Mouse (Mus musculus) stomach, postnatal 0 days (tissue): ENCODE data around the gene Tubd1. TPM values are rescaled to one million over a fixed set of nuclear protein-coding genes. Genes with fewer than 3 reads are reported as not detected.

ENCODE experiments used
- ATAC-seq: fragments of 200-750 bp; cut with Nextera tagmentation; 2 replicates; pipeline ENCODE4 v1.8.0; 2017; ENCODE audit not compliant: low FRiP score, low TSS enrichment
- DNase-seq: peaks from one replicate; pipeline ENCODE4 v3.0.0-alpha.2; 2016; ENCODE audit warnings: low spot score
- H3K27ac ChIP-seq: fragments of 300-500 bp; sonication (generic); replicated peaks from 2 replicates; pipeline ENCODE4 v1.5.1; 2014; ENCODE audit warnings: mild to moderate bottlenecking, control low read depth
- H3K27me3 ChIP-seq: fragments of 300-500 bp; sonication (generic); 2 replicates; pipeline ENCODE4 v1.6.1; 2014; ENCODE audit warnings: low read length; ENCODE audit not compliant: control insufficient read depth, insufficient read depth
- H3K36me3 ChIP-seq: fragments of 300-500 bp; sonication (generic); 2 replicates; pipeline ENCODE4 v1.6.1; 2014; ENCODE audit warnings: low read length, mixed read lengths; ENCODE audit not compliant: control insufficient read depth, insufficient read depth
- H3K4me1 ChIP-seq: fragments of 300-500 bp; sonication (generic); replicated peaks from 2 replicates; pipeline ENCODE4 v1.6.1; 2014; ENCODE audit warnings: antibody characterized with exemption; ENCODE audit not compliant: control insufficient read depth, insufficient read depth
- H3K4me2 ChIP-seq: fragments of 300-500 bp; sonication (generic); replicated peaks from 2 replicates; pipeline ENCODE4 v1.6.1; 2014; ENCODE audit warnings: low read depth, mild to moderate bottlenecking, control low read depth, moderate library complexity
- H3K4me3 ChIP-seq: fragments of 300-500 bp; sonication (generic); 2 replicates; pipeline ENCODE4 v1.5.1; 2014; ENCODE audit warnings: low read depth, low read length, control low read depth
- H3K9ac ChIP-seq: fragments of 300-500 bp; sonication (generic); 2 replicates; pipeline ENCODE4 v1.6.1; 2014; ENCODE audit warnings: mild to moderate bottlenecking, low read length, control low read depth, mixed read lengths
- H3K9me3 ChIP-seq: fragments of 300-500 bp; sonication (generic); 2 replicates; pipeline ENCODE4 v1.6.1; 2016; ENCODE audit warnings: low read length; ENCODE audit not compliant: control insufficient read depth
- CTCF ChIP-seq: IDR thresholded peaks from 2 replicates; pipeline ENCODE4 v1.5.1; 2016; ENCODE audit warnings: antibody characterized with exemption, low read depth, mild to moderate bottlenecking, moderate library complexity
- EP300 ChIP-seq: optimal IDR thresholded peaks from 2 replicates; pipeline ENCODE3; 2016; ENCODE audit warnings: antibody characterized with exemption
- WGBS: fragments of 180-500 bp; shearing (Covaris S2); extraction: QIAGEN DNeasy Blood & Tissue Kit; methylation state at CpG from one replicate; pipeline ENCODE4 v1.1.7; 2014; 5-methylcytosine and 5-hydroxymethylcytosine counted together
- polyA plus RNA-seq: library from polyadenylated mRNA; unstranded; fragments of >200 nt; fragmentation: Nextera tagmentation; extraction: Ambion mirVana; gene quantifications from 2 replicates; pipeline ENCODE4 v1.2.1, GENCODE M21; 2015

Tubd1 gene
- polyA plus RNA-seq, 1 experiment from 2014 or later = 7.8 TPM

- no peak overlapping the region for H3K4me3 ChIP-seq
- H3K27ac ChIP-seq = no peak overlapping the region
- peaks cover 7% of the 10 kb centered on the region; the same call in 1 of the 2 replicates for H3K36me3 ChIP-seq
- H3K9me3 ChIP-seq = no peaks in the 10 kb centered on the region
- TF ChIP-seq CTCF = no peak
- TF ChIP-seq EP300 = no peak
- 83% methylated on average over 5 of the region's 5 CpGs for WGBS
- no peaks in the 10 kb centered on the region for H3K4me1 ChIP-seq
- H3K27me3 ChIP-seq = no peaks in the 10 kb centered on the region
- no peak for DNase-seq
- no peak overlapping the region for H3K4me2 ChIP-seq
- H3K9ac ChIP-seq = no peak overlapping the region
- no peak for ATAC-seq
These were observed 10.4 kb upstream of the Tubd1 start for GRCm38 (mm10) chr11:86534201-86534910.

GRCm38 (mm10) chr11:86538786-86539185 is 6.0 kb upstream of the Tubd1 start:
- H3K4me3 ChIP-seq = no peak overlapping the region
- H3K27ac ChIP-seq = no peak overlapping the region
- no peak for ATAC-seq
- DNase-seq = no peak
- H3K4me1 ChIP-seq = no peaks in the 10 kb centered on the region
- no peak overlapping the region for H3K9ac ChIP-seq
- no peaks in the 10 kb centered on the region for H3K36me3 ChIP-seq
- H3K9me3 ChIP-seq = no peaks in the 10 kb centered on the region
- no peak overlapping the region for H3K4me2 ChIP-seq
- no peaks in the 10 kb centered on the region for H3K27me3 ChIP-seq
- no peak for TF ChIP-seq CTCF
- TF ChIP-seq EP300 = no peak
- 90% methylated on average over 4 of the region's 4 CpGs for WGBS

- Histone ChIP-seq H3K4me3 (no peak overlapping the region), H3K9me3 (no peaks in the 10 kb centered on the region), H3K27ac (no peak overlapping the region), H3K4me2 (no peak overlapping the region), H3K27me3 (no peaks in the 10 kb centered on the region), H3K9ac (no peak overlapping the region), H3K4me1 (no peaks in the 10 kb centered on the region), H3K36me3 (no peaks in the 10 kb centered on the region)
- DNase-seq = no peak
- WGBS = 82% methylated on average over 6 of the region's 6 CpGs
- no peak for ATAC-seq
- TF ChIP-seq CTCF = no peak
- TF ChIP-seq EP300 = no peak
These were observed 4.9 kb upstream of the Tubd1 start for GRCm38 (mm10) chr11:86539716-86540475.

GRCm38 (mm10) chr11:86540476-86540845 is 4.3 kb upstream of the Tubd1 start:
- Histone ChIP-seq H3K36me3 (no peaks in the 10 kb centered on the region), H3K27me3 (no peaks in the 10 kb centered on the region), H3K4me1 (no peaks in the 10 kb centered on the region), H3K9me3 (no peaks in the 10 kb centered on the region), H3K27ac (no peak overlapping the region), H3K9ac (no peak overlapping the region), H3K4me2 (no peak overlapping the region), H3K4me3 (no peak overlapping the region)
- 73% methylated on average over 2 of the region's 2 CpGs for WGBS
- DNase-seq (no peak), ATAC-seq (no peak)
- TF ChIP-seq CTCF (no peak), EP300 (no peak)

GRCm38 (mm10) chr11:86542851-86543250 is 1.9 kb upstream of the Tubd1 start:
- peak overlapping the region; percentile 83; the same call in 1 of the 2 replicates for H3K4me2 ChIP-seq
- H3K9me3 ChIP-seq = no peaks in the 10 kb centered on the region
- H3K27ac ChIP-seq = no peak overlapping the region
- no peaks in the 10 kb centered on the region for H3K36me3 ChIP-seq
- DNase-seq = no peak
- ATAC-seq = no peak
- no peaks in the 10 kb centered on the region for H3K27me3 ChIP-seq
- no peaks in the 10 kb centered on the region for H3K4me1 ChIP-seq
- H3K9ac ChIP-seq = no peak overlapping the region
- TF ChIP-seq CTCF (no peak), EP300 (no peak)
- 65% methylated on average over 1 of the region's 1 CpGs for WGBS
- H3K4me3 ChIP-seq = no peak overlapping the region
